Mouse (Mus musculus) heart, postnatal 10 days (tissue): ENCODE measurements around the gene Ccdc66. TPM values are rescaled to one million over a fixed set of nuclear protein-coding genes. Genes with fewer than 3 reads are reported as not detected.

Experiments
- DNase-seq, 2 experiments: peaks; one replicate each; pipeline ENCODE4 v3.0.0; 2021
- intact Hi-C: fragments of 180-260 bp; cut with DNase I; formaldehyde crosslinking; loops from one replicate; pipeline ENCODE4 v1.15.1; 2025
- total RNA-seq, 2 experiments: library from RNA; stranded (reverse); gene quantifications; 2 replicates each; pipeline ENCODE4 v1.2.3; 2021

Gene Ccdc66
- total RNA-seq: 1 to 10 TPM; 7.9 to 8.8 TPM

DNA sequence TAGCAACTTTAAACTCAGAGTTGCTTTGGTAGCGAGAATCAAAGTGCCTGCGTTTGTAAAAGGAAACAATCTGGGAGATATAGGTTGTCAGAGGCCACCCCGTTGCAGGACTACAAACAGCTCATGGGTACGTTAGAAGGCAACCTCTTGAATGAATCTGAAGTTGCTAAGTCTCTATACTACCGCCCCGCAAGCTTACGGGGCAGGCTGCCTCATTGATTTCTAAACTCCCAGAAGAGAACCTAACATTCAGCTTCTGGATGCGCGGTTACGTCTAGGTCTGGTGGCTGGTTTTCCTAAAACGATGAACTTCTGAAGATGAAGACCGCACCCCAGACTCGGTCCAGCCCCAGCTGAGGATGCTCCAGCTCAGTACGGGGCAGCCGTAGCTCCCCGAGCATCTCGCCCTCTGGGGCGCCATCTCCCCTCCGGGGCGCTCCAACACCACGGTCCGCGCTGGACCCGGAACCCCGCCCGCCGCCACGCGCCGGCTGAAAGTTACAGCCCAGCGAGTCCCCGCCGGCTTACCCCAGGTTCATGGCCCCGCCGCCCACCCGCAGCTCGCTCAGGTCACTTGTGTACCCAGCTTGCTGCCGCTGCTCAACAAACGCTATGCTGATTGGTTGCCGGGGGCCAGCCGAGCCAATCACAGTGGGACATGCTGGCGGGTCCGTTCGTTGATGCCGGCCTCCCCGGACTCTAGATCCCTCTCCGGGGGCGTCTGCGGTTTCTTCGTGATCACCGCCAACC lies at the start of gene Ccdc66:
TSS of gene Ccdc66 (minus strand) at position 567 of the 750 bp plus-strand sequence.
- DNase-seq: peak; percentile 99 to 100
- intact Hi-C loops: loop anchor here (5.0 kb wide), 1 partner anchor 234 kb away; no protein-coding TSS in a partner anchor

DNA sequence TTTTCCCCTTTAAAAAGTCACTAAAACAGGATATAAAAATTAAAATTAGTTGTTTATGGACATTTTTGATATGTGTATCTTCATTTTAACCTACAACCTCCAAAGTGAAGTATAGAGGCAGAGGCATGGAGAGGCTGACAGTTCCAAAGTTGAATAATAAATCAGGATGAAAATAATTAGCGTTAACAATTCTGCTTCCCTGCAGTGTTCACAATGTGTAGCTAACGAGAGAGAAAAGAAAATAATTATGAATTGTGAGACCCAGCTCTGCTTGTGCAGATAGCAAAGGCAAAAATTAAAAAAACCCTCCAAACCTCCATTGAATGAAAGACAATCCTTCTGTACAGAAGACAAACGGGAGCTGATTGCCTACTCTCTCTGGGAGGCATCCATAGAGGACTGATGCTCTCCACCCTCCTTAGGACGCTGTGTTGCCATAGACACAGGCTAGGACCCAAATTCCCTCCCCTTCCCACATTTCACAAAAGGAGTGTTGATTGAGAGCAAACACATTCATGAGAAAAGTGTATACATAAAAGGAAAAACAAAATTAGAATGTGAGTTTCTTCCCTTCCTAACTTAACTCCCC lies 35.7 kb upstream of the Ccdc66 start:
- intact Hi-C loops: no loop called here
- no peak for DNase-seq

DNA sequence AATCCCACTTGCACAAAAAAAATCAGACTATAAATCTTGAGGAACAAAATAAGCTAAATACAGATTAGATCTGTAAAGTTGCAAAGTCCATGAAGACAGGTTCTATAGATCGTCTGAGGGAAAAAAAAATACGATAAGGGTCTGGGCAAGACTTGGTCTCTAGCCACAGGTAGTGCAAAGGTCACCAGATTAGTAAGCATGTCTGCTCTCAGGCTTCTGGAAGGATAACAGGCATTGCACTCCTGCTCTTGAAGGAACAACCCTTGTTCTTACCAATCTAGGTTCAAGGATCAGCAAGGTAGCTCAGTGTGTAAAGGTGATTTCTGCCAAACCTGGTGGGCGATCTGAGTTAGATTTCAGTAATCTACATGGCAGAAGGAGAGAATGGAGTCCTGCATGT lies 28.2 kb upstream of the Ccdc66 start:
- no peak for DNase-seq
- intact Hi-C loops: no loop called here

DNA sequence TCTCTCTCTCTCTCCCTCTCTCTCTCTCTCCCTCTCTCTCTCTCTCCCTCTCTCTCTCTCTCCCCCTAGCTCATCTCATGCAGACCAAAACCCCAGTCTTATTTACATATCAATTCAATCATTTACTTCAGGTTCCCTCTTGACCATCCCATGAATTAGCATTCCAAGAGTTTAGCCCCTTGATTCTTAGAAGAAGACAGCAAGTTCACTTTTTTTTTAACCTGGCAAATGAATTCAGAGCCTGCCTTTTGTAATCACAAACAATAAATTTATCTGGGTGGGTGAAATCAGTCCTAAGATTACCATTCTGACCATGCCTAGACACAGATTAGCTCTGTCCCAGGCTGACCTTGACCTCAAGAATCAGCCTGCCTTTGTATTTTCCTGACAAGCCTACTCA lies 16.3 kb upstream of the Ccdc66 start:
- intact Hi-C loops: no loop called here
- DNase-seq: no peak

DNA sequence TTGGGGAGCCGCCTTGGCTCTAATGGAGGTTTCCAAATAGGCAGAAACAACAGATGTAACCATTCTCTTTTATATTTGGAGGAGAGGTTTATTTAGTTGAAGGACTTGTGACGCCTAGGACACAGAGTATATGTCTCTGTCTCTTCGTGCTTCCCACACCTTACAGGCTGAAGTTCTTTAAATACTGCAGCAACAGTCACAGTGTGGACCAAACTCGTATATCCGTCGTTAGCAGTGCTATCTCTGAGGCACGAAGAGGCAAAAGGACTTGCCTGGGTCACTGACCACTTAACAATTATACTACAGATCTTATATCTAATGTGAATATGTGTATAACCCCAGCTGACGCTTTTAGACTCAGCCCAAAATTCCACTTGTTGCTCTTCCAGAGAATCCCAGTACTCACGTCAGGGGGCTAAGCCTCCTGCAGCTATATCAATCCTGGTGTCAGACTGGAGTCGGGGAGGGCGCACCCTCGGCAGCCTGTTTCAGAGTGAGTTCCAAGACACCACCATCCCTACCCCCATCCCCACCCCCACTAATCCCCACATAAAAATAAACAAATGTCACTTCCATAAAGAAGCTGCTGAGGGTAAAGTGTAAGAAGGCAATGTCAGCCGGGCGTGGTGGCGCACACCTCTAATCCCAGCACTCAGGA lies 513 bp upstream of the Ccdc66 start:
- DNase-seq: no peak
- intact Hi-C loops: loop anchor here (5.0 kb wide), 1 partner anchor 234 kb away; no protein-coding TSS in a partner anchor

DNA sequence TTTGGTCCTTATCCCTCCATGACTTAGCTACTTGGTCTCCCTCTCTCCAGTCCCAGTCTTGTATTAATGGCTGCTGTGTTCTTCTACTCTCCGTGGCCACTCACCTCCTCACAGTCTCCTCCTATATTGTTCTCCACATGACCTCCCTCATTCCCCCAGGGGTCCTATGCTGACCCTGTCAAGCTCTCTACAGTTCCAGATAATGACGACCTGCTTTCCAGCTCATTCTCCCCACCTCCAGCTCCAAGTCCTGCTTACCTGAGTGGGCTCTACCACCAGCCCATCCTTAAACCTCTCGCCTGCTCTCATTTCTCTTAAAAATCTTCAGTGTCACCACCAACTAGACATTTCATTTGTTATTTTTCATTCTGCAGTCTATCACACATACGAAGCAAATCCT lies 7.2 kb downstream of the Ccdc66 start:
- intact Hi-C loops: no loop called here
- DNase-seq: no peak

DNA sequence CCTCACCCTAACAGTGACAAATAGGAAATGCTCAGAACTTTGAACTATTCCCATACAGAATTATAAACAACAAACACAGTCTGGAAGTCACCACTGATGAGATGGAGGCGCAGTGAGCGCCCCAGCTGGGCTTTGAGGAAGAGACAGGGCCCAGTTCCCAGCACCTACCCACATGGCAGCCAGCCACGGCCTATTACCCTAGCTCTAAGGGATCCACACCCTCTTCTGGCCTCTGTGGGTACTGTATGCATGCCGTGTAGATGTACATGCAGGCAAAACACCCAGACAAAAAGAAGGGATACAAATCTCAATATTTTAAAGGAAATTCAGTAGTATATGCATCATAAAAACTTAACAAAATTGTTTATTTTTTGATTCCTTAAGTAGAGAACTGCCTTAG lies 14.7 kb downstream of the Ccdc66 start:
- intact Hi-C loops: no loop called here

DNA sequence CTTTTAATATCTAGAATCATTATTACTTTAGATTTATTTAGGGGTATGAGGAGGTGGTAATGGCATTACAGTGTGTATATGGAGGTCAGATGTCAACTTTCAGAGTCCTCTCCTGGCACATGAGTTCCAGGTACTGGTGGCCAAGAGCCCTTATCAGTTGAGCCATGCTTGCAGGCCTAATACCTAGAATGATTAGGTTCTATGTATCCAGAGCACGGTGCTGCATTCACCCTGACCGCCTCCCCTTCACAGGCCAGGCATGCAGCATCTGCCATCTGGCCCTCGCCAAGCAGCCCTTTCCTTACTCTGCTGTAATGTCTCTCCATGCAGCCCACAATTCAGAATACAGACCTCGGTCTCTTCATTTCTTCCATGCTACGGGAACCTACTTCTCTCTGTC lies 16.9 kb downstream of the Ccdc66 start:
- intact Hi-C loops: no loop called here
- DNase-seq: no peak

More for the DNA sequence above, 14.7 kb downstream of the Ccdc66 start:
- DNase-seq: no peak

DNA sequence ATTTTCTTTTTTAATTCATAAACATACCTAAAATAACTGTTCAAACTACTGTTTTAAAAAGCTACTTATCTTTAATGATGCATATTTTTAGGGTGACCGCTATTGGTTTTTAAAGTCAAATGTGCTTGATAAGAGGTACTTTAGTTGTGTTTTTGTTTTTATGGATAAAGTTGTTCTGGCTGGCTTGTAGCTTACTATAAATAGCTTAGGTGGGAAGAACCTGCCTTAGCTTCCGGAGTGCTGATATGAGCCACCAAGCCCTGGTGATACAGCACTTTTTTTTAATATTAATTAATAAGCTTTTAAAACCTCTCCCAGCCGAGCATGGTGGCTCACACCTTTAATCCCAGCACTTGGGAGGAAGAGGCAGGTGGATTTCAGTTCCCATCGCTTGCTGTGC lies 61.3 kb downstream of the Ccdc66 start:
- DNase-seq: no peak
- intact Hi-C loops: no loop called here

DNA sequence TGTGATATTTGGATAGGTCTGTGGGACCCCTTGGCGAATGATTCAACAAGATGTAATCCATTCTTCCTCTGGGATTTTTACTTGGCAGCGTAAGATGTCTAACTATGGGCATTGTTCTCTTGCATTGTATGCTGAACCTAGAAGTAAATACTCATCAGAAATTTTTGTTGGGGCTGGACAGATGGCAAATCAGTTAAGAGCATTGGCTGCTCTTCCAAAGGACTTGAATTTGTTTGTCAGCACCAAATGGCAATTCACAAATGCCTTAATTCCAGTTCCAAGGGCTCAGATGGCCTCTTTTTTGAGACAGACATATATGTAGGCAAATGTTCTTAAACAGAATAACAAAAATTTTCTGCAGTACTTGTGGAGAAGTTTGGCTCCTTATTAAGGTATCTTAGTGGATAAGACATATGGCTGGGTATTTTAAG lies 63.4 kb downstream of the Ccdc66 start:
- intact Hi-C loops: no loop called here
- no peak for DNase-seq

DNA sequence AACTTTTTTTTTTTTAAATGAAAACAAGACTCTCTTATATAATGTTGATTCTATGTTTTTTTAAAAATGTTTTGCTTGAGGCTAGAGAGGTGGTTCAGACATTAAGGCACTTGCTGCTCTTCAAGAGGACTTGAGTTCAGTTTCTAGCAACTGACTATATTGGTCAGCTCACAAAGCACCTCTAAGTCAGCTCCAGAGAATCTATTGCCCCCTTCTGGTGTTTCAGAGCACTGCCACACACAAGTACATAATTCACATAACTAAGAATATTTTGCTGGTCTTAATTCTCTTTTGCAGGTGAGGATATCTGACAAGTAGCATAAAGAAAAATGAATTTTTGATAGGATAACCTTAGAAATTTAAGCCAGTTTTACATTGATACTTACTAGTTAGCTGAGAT lies 67.3 kb downstream of the Ccdc66 start:
- intact Hi-C loops: no loop called here
- no peak for DNase-seq

DNA sequence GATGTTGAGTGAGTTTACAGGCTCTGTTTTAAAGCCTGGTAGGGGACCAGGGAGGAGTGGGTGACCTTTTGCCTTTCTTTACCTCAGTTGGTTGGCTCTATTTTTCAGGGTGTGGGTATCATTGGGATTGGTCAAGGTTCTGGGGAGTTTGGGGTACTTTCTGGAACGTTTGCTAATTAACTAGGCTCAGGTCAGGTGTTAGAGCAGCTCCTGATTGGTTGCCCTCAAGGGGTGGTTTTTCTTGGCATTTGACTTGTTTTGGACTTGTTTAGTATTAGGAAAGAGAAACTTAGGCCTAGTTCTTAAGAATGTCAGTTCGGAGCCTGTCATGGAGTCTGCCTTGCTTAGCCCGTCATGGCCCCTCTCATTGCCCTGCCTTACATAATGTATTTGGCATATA lies 71.4 kb downstream of the Ccdc66 start:
- intact Hi-C loops: no loop called here
- DNase-seq: no peak

DNA sequence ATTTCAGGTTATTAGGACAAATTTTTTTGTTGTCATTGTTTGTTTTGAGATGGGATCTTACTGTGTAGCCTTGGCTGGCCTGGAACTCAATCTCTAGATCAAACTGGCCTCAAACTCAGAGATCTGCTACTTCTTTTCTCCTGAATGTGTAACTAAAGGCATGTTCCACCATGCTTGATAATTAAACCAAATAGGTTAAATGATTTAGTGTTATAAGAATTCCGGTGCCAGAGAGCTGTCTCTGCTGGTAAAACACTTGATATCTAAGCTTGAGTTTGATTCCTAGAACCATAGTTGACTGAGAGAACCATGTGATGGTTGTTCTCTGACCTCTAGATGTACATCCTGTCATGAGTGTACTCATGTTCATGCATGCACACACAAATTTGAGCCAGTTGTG lies 72.1 kb downstream of the Ccdc66 start:
- DNase-seq: no peak
- intact Hi-C loops: no loop called here

DNA sequence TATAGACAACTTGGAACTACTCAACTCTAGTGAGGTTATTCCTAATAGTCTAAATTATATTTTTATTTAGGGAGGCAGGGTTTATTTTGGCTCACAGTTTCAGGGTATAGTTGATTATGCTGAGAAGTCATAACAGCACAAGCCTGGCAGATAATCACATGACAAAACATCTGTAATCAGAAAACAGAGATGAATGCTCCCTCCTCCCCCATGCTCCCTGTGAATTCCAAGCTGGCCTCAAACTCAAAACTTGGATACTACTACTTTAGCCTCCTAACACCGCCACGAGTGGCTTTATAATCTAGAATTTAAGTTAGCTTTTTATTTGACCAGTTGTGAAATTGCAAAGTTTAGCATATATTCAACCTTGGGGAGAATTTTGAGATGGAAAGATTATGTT lies 76.2 kb downstream of the Ccdc66 start:
- DNase-seq: no peak
- intact Hi-C loops: no loop called here

Other genes starting within 250 kb of the Ccdc66 start
- gene Fam208a, start 79.6 kb downstream of the Ccdc66 start, total RNA-seq: 10 to 100 TPM; 13.2 to 15.4 TPM
- 1 to 10 TPM; 2.5 to 2.9 TPM for gene Erc2, start 114.0 kb upstream of the Ccdc66 start, total RNA-seq